36 mouse cellular contexts compared by ENCODE assay signal in the genomic region with DNA sequence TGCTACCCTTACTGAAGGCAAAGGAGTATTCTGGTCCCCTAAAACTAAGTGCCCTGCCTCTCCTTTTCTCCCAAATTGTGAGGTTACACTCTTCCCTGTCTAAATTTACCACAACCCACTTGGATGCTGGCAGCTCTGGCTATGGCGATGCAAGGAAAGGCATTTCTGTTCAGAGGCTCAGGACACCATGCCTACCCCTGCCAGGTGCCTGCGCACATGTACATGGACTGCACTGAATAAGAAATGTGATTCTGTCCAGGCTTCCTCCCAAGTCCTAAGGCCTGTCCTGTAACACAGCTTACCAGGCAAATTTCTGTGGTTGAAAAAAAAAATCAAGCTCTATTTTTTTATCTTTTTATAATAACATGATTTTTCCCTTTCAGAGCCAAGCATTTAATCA. TPM values are rescaled to one million over a fixed set of nuclear protein-coding genes. Genes with fewer than 3 reads are reported as not detected.
DNase-seq lines count a peak whose midpoint lies in the region; ATAC-seq and TF ChIP-seq lines count a peak whose summit lies in the region.
"Had no signal": no experiment of that assay in that cellular context is flagged by ENCODE, and none has a peak within 500 bp of the region (broad histone marks: within the 10 kb centered on the region; RNA-seq: fewer than 3 reads in every experiment).

No protein-coding gene starts in this region.

- H3K4me2 ChIP-seq in hindbrain, embryonic 13.5 days = no peak overlapping the region
- no peak overlapping the region for H3K4me2 ChIP-seq in hindbrain, postnatal 0 days (ENCODE audit: low read depth, low read length)
- no peak overlapping the region for H3K4me2 ChIP-seq in embryonic facial prominence, embryonic 14.5 days (ENCODE audit: low read depth, low read length)
- H3K4me2 ChIP-seq in limb, embryonic 11.5 days (ENCODE audit: low read depth, severe bottlenecking) = no peak overlapping the region
- no peak overlapping the region for H3K4me2 ChIP-seq in lung, postnatal 0 days (replicated peaks; ENCODE audit: low read depth, low read length)
- H3K4me2 ChIP-seq: forebrain, embryonic 15.5 days; heart, embryonic 11.5 days; hindbrain, embryonic 14.5 days; liver, embryonic 11.5 days; lung, embryonic 15.5 days; midbrain, embryonic 11.5 days; neural tube, embryonic 12.5 days; stomach, embryonic 15.5 days had no signal

- no peaks in the 10 kb centered on the region for H3K9me3 ChIP-seq in hindbrain, embryonic 13.5 days
- no peaks in the 10 kb centered on the region for H3K9me3 ChIP-seq in hindbrain, postnatal 0 days (ENCODE audit: low read length)
- no peaks in the 10 kb centered on the region for H3K9me3 ChIP-seq in embryonic facial prominence, embryonic 14.5 days (ENCODE audit: control insufficient read depth, low read length)
- no peaks in the 10 kb centered on the region for H3K9me3 ChIP-seq in limb, embryonic 11.5 days (ENCODE audit: control insufficient read depth, low read length)
- H3K9me3 ChIP-seq in lung, postnatal 0 days (ENCODE audit: low read length) = no peaks in the 10 kb centered on the region
- H3K9me3 ChIP-seq: forebrain, embryonic 15.5 days; lung, embryonic 15.5 days; neural tube, embryonic 12.5 days; stomach, embryonic 15.5 days had no signal

- peaks cover 19% of the 10 kb centered on the region for H3K4me1 ChIP-seq in hindbrain, embryonic 13.5 days (replicated peaks)
- H3K4me1 ChIP-seq in hindbrain, postnatal 0 days (ENCODE audit: insufficient read depth, low read length) = 0 out of 2 replicates have a peak, but pooled peaks cover 8% of the 10 kb centered on the region
- peaks cover 39% of the 10 kb centered on the region for H3K4me1 ChIP-seq in embryonic facial prominence, embryonic 14.5 days (ENCODE audit: control insufficient read depth, insufficient read depth, low read length)
- peaks cover 39% of the 10 kb centered on the region for H3K4me1 ChIP-seq in limb, embryonic 11.5 days (ENCODE audit: control insufficient read depth, insufficient read depth, low read length)
- H3K4me1 ChIP-seq in lung, postnatal 0 days (ENCODE audit: insufficient read depth, low read depth, low read length) = no peaks in the 10 kb centered on the region

- H3K27ac ChIP-seq in hindbrain, embryonic 13.5 days = peak overlapping the region; percentile 48; the same call in 1 of the 2 replicates
- no peak overlapping the region for H3K27ac ChIP-seq in hindbrain, postnatal 0 days
- H3K27ac ChIP-seq in embryonic facial prominence, embryonic 14.5 days (replicated peaks; ENCODE audit: low read depth, low read length) = peak overlapping the region; percentile 70; the same call in 1 of the 2 replicates
- H3K27ac ChIP-seq in limb, embryonic 11.5 days (replicated peaks; ENCODE audit: low read depth, low read length) = 0 out of 2 replicates have a peak overlapping the region, but pooled peaks have one; percentile 24
- H3K27ac ChIP-seq in lung, postnatal 0 days (ENCODE audit: low read length) = no peak overlapping the region
- H3K27ac ChIP-seq: forebrain, embryonic 15.5 days; hindbrain, embryonic 14.5 days; lung, embryonic 15.5 days; neural tube, embryonic 12.5 days; stomach, embryonic 15.5 days had no signal

- DNase-seq in hindbrain, postnatal 0 days (ENCODE audit: low spot score) = no peak
- DNase-seq in embryonic facial prominence, embryonic 14.5 days (ENCODE audit: low spot score) = no peak
- DNase-seq in limb, embryonic 11.5 days (ENCODE audit: low spot score) = no peak
- DNase-seq in spleen, postnatal 36 days (ENCODE audit: low spot score in 2 of 2) = no peak
- DNase-seq in cerebellum, postnatal 25 days = no peak
- DNase-seq in lung, postnatal 0 days (ENCODE audit: low spot score) = no peak
- DNase-seq: adrenal gland, adult 8-10 months; B cell, adult 2 months; cerebellum, adult 2 months; cerebellum, postnatal 14 days; gastrocnemius, postnatal 25 days; heart, adult 18-20 months; heart, postnatal 36 days; kidney, adult 11 months; kidney, postnatal 14 days; lung, postnatal 36 days; right cerebral cortex, adult 18-20 months; right cerebral cortex, postnatal 4 days; thymus, postnatal 14 days had no signal

- TF ChIP-seq CTCF in hindbrain, postnatal 0 days (IDR thresholded peaks at IDR 0.05; ENCODE audit: low read depth) = no peak
- TF ChIP-seq CTCF in lung, postnatal 0 days (IDR thresholded peaks at IDR 0.05) = no peak

- whole genome bisulfite sequencing in hindbrain, embryonic 13.5 days = 71% methylated on average over 2 of the region's 2 CpGs
- 79% methylated on average over 2 of the region's 2 CpGs for WGBS in hindbrain, postnatal 0 days
- WGBS in embryonic facial prominence, embryonic 14.5 days = 55% methylated on average over 2 of the region's 2 CpGs
- 79% methylated on average over 2 of the region's 2 CpGs for WGBS in limb, embryonic 11.5 days
- 86% methylated on average over 2 of the region's 2 CpGs for WGBS in lung, postnatal 0 days

- H3K36me3 ChIP-seq in hindbrain, embryonic 13.5 days = 0 out of 2 replicates have a peak, but pooled peaks cover 3% of the 10 kb centered on the region
- no peaks in the 10 kb centered on the region for H3K36me3 ChIP-seq in hindbrain, postnatal 0 days (ENCODE audit: insufficient read depth, low read length)
- H3K36me3 ChIP-seq in embryonic facial prominence, embryonic 14.5 days (ENCODE audit: control insufficient read depth, insufficient read depth, low read length) = 0 out of 2 replicates have a peak, but pooled peaks cover 6% of the 10 kb centered on the region
- H3K36me3 ChIP-seq in limb, embryonic 11.5 days (ENCODE audit: control insufficient read depth, insufficient read depth, low read length) = no peaks in the 10 kb centered on the region
- H3K36me3 ChIP-seq in lung, postnatal 0 days (ENCODE audit: insufficient read depth, low read length) = 0 out of 2 replicates have a peak, but pooled peaks cover 3% of the 10 kb centered on the region
- H3K36me3 ChIP-seq: forebrain, embryonic 15.5 days; lung, embryonic 15.5 days; neural tube, embryonic 12.5 days; stomach, embryonic 15.5 days had no signal

- ATAC-seq in hindbrain, embryonic 13.5 days (ENCODE audit: low FRiP score) = no peak
- ATAC-seq in hindbrain, postnatal 0 days = no peak
- ATAC-seq in embryonic facial prominence, embryonic 14.5 days (ENCODE audit: low read depth) = no peak
- no peak for ATAC-seq in limb, embryonic 11.5 days (ENCODE audit: insufficient number of reproducible peaks, low FRiP score, low TSS enrichment, low read depth)
- ATAC-seq in lung, postnatal 0 days = no peak
- ATAC-seq: activated CD4-positive, CD25-positive, alpha-beta regulatory T cell, adult 4 months; forebrain, embryonic 15.5 days; inflammation-experienced regulatory T-cells, adult 6 months; midbrain, embryonic 16.5 days had no signal

- no peak overlapping the region for H3K9ac ChIP-seq in hindbrain, embryonic 13.5 days
- no peak overlapping the region for H3K9ac ChIP-seq in hindbrain, postnatal 0 days (replicated peaks; ENCODE audit: low read length)
- H3K9ac ChIP-seq in embryonic facial prominence, embryonic 14.5 days (ENCODE audit: low read depth, low read length) = no peak overlapping the region
- no peak overlapping the region for H3K9ac ChIP-seq in limb, embryonic 11.5 days (ENCODE audit: low read length)
- no peak overlapping the region for H3K9ac ChIP-seq in lung, postnatal 0 days (replicated peaks; ENCODE audit: low read depth)
- H3K9ac ChIP-seq: forebrain, embryonic 15.5 days; hindbrain, embryonic 14.5 days; lung, embryonic 15.5 days; neural tube, embryonic 12.5 days; stomach, embryonic 15.5 days had no signal

- H3K4me3 ChIP-seq in hindbrain, embryonic 13.5 days = no peak overlapping the region
- no peak overlapping the region for H3K4me3 ChIP-seq in hindbrain, postnatal 0 days (ENCODE audit: low read length)
- no peak overlapping the region for H3K4me3 ChIP-seq in embryonic facial prominence, embryonic 14.5 days (ENCODE audit: low read depth, low read length)
- no peak overlapping the region for H3K4me3 ChIP-seq in limb, embryonic 11.5 days (ENCODE audit: low read depth, low read length)
- H3K4me3 ChIP-seq in lung, postnatal 0 days (ENCODE audit: low read depth, low read length) = no peak overlapping the region
- H3K4me3 ChIP-seq: forebrain, embryonic 15.5 days; lung, embryonic 15.5 days; myocyte; neural tube, embryonic 12.5 days; stomach, embryonic 15.5 days had no signal

- H3K27me3 ChIP-seq in hindbrain, embryonic 13.5 days = no peaks in the 10 kb centered on the region
- no peaks in the 10 kb centered on the region for H3K27me3 ChIP-seq in hindbrain, postnatal 0 days (ENCODE audit: insufficient read depth, low read length)
- no peaks in the 10 kb centered on the region for H3K27me3 ChIP-seq in embryonic facial prominence, embryonic 14.5 days (replicated peaks; ENCODE audit: control insufficient read depth, insufficient read depth, low read length)
- no peaks in the 10 kb centered on the region for H3K27me3 ChIP-seq in limb, embryonic 11.5 days (ENCODE audit: control insufficient read depth, insufficient read depth, low read length)
- no peaks in the 10 kb centered on the region for H3K27me3 ChIP-seq in lung, postnatal 0 days (replicated peaks; ENCODE audit: insufficient read depth, low read length)
- H3K27me3 ChIP-seq: forebrain, embryonic 15.5 days; lung, embryonic 15.5 days; neural tube, embryonic 12.5 days; stomach, embryonic 15.5 days had no signal

- TF ChIP-seq EP300 in lung, postnatal 0 days (IDR thresholded peaks at IDR 0.05) = no peak

RNA-seq across cellular contexts. Expression of a gene that starts 38.2 kb away (rescaled TPM):
- polyA plus RNA-seq in hindbrain, embryonic 13.5 days (2015; fragmentation: Nextera tagmentation; extraction: Ambion mirVana) = 0.14 TPM in 1 of 2 replicates, not detected in the other
- not detected in 2 replicates for total RNA-seq in hindbrain, postnatal 0 days (2014; rRNA removed)
- 0.29 TPM in 1 of 2 replicates, not detected in the other for polyA plus RNA-seq in hindbrain, postnatal 0 days (2015; fragmentation: Nextera tagmentation; extraction: Ambion mirVana)
- polyA plus RNA-seq in embryonic facial prominence, embryonic 14.5 days (2014; fragmentation: Nextera tagmentation; extraction: Ambion mirVana) = 0.55 and 0.95 TPM in 2 replicates
- polyA plus RNA-seq in limb, embryonic 11.5 days (2014; fragmentation: Nextera tagmentation; extraction: Ambion mirVana) = 0.21 and 0.55 TPM in 2 replicates
- polyA plus RNA-seq in lung, postnatal 0 days (2015; fragmentation: Nextera tagmentation; extraction: Ambion mirVana) = 0.16 and 0.24 TPM in 2 replicates
- total RNA-seq: heart, postnatal 36 days; left cerebral cortex, adult 8-10 months; megakaryocyte, adult 5-6 weeks had no signal
- polyA plus RNA-seq: activated CD4-positive, CD25-positive, alpha-beta regulatory T cell, adult 4 months; cerebellum, adult 2 months; forebrain, embryonic 15.5 days; heart, embryonic 11.5 days; hindbrain, embryonic 14.5 days; inflammation-experienced regulatory T-cells, adult 6 months; kidney, embryonic 14.5 days; lung, embryonic 15.5 days; midbrain, embryonic 11.5 days; neural tube, embryonic 12.5 days; stomach, embryonic 15.5 days; urinary bladder, adult 2 months had no signal

Comparison
In these comparisons a context has a peak if more than half of its experiments do, and no peak if none do; other contexts are left out.
1. H3K27ac ChIP-seq: peak in hindbrain, embryonic 13.5 days (single experiment), embryonic facial prominence, embryonic 14.5 days (single experiment) and limb, embryonic 11.5 days (single experiment); none in hindbrain, postnatal 0 days (single experiment) and lung, postnatal 0 days (single experiment).